Mouse (Mus musculus) ES-Bruce4 (cell line): Measurements from ENCODE around the gene Car11.

Experiments
- CTCF ChIP-seq: IDR thresholded peaks from one replicate; pipeline ENCODE4 v1.8.1; 2011; ENCODE audit warnings: low read depth, low read length
- EP300 ChIP-seq: IDR thresholded peaks from 2 replicates; pipeline ENCODE4 v1.6.1; 2011; ENCODE audit warnings: low read depth, low read length; ENCODE audit not compliant: insufficient read depth
- POLR2A ChIP-seq: IDR thresholded peaks from one replicate; pipeline ENCODE4 v1.8.1; 2011; ENCODE audit warnings: low read length; ENCODE audit not compliant: insufficient read depth

- no peak for TF ChIP-seq CTCF
- no peak for TF ChIP-seq POLR2A
- TF ChIP-seq EP300 = no peak
These were observed 10.2 kb downstream of the Car11 start for GRCm38 (mm10) chr7:45709677-45710355.
